Mouse (Mus musculus) midbrain, embryonic 14.5 days (tissue): Measurements from ENCODE around the gene Prpsap2. TPM values are rescaled to one million over a fixed set of nuclear protein-coding genes. Genes with fewer than 3 reads are reported as not detected.
A peak's percentile ranks its signal among the peaks of the same experiment; 100 is the strongest.

ENCODE experiments used
- ATAC-seq: fragments of 200-750 bp; cut with Nextera tagmentation; 2 replicates; pipeline ENCODE4 v1.8.0; 2017; ENCODE audit warnings: moderate number of reproducible peaks, moderate library complexity; ENCODE audit not compliant: low FRiP score, low TSS enrichment
- DNase-seq: peaks from one replicate; pipeline ENCODE4 v3.0.0-alpha.2; 2015
- H3K27ac ChIP-seq: fragments of 300-500 bp; sonication (generic); replicated peaks from 2 replicates; pipeline ENCODE4 v1.5.1; 2014; ENCODE audit warnings: mild to moderate bottlenecking, low read depth, low read length, moderate library complexity
- H3K27me3 ChIP-seq: fragments of 300-500 bp; sonication (generic); 2 replicates; pipeline ENCODE4 v1.6.1; 2014; ENCODE audit warnings: low read length, control low read depth, mixed read lengths; ENCODE audit not compliant: control insufficient read depth, insufficient read depth
- H3K36me3 ChIP-seq: fragments of 300-500 bp; sonication (generic); 2 replicates; pipeline ENCODE4 v1.6.1; 2014; ENCODE audit warnings: low read length, control low read depth; ENCODE audit not compliant: control insufficient read depth, insufficient read depth
- H3K4me1 ChIP-seq: fragments of 300-500 bp; sonication (generic); 2 replicates; pipeline ENCODE4 v1.6.1; 2014; ENCODE audit warnings: mild to moderate bottlenecking, antibody characterized with exemption, low read length, control low read depth; ENCODE audit not compliant: control insufficient read depth, insufficient read depth
- H3K4me2 ChIP-seq: fragments of 300-500 bp; sonication (generic); 2 replicates; pipeline ENCODE4 v1.6.1; 2014; ENCODE audit warnings: mild to moderate bottlenecking, low read length, moderate library complexity
- H3K4me3 ChIP-seq: fragments of 300-500 bp; sonication (generic); replicated peaks from 2 replicates; pipeline ENCODE4 v1.5.1; 2014; ENCODE audit warnings: low read depth, low read length
- H3K9ac ChIP-seq: fragments of 300-500 bp; sonication (generic); replicated peaks from 2 replicates; pipeline ENCODE4 v1.6.1; 2014; ENCODE audit warnings: mild to moderate bottlenecking, low read length, moderate library complexity
- H3K9me3 ChIP-seq: fragments of 300-500 bp; sonication (generic); 2 replicates; pipeline ENCODE4 v1.6.1; 2016; ENCODE audit warnings: low read length, control low read depth, mixed read lengths; ENCODE audit not compliant: control insufficient read depth
- WGBS: fragments of 180-500 bp; shearing (Covaris S2); extraction: QIAGEN DNeasy Blood & Tissue Kit; methylation state at CpG from one replicate; pipeline ENCODE4 v1.1.7; 2014; 5-methylcytosine and 5-hydroxymethylcytosine counted together
- polyA plus RNA-seq: library from polyadenylated mRNA; unstranded; fragments of >200 nt; fragmentation: Nextera tagmentation; extraction: Ambion mirVana; gene quantifications from 2 replicates; pipeline ENCODE4 v1.2.1, GENCODE M21; 2014

The Prpsap2 gene
- polyA plus RNA-seq, 1 experiment from 2014 or later = 50.3 TPM

- WGBS = 58% methylated on average over 15 of the region's 15 CpGs
- no peak for ATAC-seq
- H3K27me3 ChIP-seq = no peaks in the 10 kb centered on the region
- no peak overlapping the region for H3K4me3 ChIP-seq
- H3K9me3 ChIP-seq = no peaks in the 10 kb centered on the region
- H3K36me3 ChIP-seq = no peaks in the 10 kb centered on the region
- H3K9ac ChIP-seq = no peak overlapping the region
- H3K4me1 ChIP-seq = no peaks in the 10 kb centered on the region
- H3K27ac ChIP-seq = no peak overlapping the region
- DNase-seq = no peak
- H3K4me2 ChIP-seq = no peak overlapping the region
These were observed 48.6 kb downstream of the Prpsap2 start for GRCm38 (mm10) chr11:61713157-61713855.

- Histone ChIP-seq H3K4me3 (no peak overlapping the region), H3K36me3 (no peaks in the 10 kb centered on the region), H3K4me2 (no peak overlapping the region), H3K9ac (no peak overlapping the region), H3K27me3 (no peaks in the 10 kb centered on the region), H3K9me3 (no peaks in the 10 kb centered on the region), H3K4me1 (no peaks in the 10 kb centered on the region), H3K27ac (no peak overlapping the region)
- WGBS = 66% methylated on average over 3 of the region's 3 CpGs
- DNase-seq = no peak
- ATAC-seq = no peak
These were observed 53.0 kb downstream of the Prpsap2 start for GRCm38 (mm10) chr11:61708928-61709327.

- ATAC-seq (no peak), DNase-seq (no peak)
- H3K36me3 ChIP-seq = no peaks in the 10 kb centered on the region
- no peaks in the 10 kb centered on the region for H3K27me3 ChIP-seq
- no peak overlapping the region for H3K4me3 ChIP-seq
- H3K9ac ChIP-seq = no peak overlapping the region
- H3K27ac ChIP-seq = no peak overlapping the region
- H3K4me1 ChIP-seq = no peaks in the 10 kb centered on the region
- no peaks in the 10 kb centered on the region for H3K9me3 ChIP-seq
- 60% methylated on average over 4 of the region's 4 CpGs for WGBS
- H3K4me2 ChIP-seq = no peak overlapping the region
These were observed 55.7 kb downstream of the Prpsap2 start for GRCm38 (mm10) chr11:61706232-61706631.

GRCm38 (mm10) chr11:61705581-61705980, 56.3 kb downstream of the Prpsap2 start:
- no peak for ATAC-seq
- Histone ChIP-seq H3K9me3 (no peaks in the 10 kb centered on the region), H3K27ac (no peak overlapping the region), H3K27me3 (no peaks in the 10 kb centered on the region), H3K4me1 (no peaks in the 10 kb centered on the region), H3K9ac (no peak overlapping the region), H3K4me2 (no peak overlapping the region), H3K4me3 (no peak overlapping the region), H3K36me3 (no peaks in the 10 kb centered on the region)
- 82% methylated on average over 2 of the region's 2 CpGs for WGBS
- DNase-seq = no peak

- no peak for ATAC-seq
- DNase-seq = no peak
- Histone ChIP-seq H3K4me1 (no peaks in the 10 kb centered on the region), H3K27me3 (no peaks in the 10 kb centered on the region), H3K4me2 (no peak overlapping the region), H3K27ac (no peak overlapping the region), H3K36me3 (no peaks in the 10 kb centered on the region), H3K9me3 (no peaks in the 10 kb centered on the region), H3K4me3 (no peak overlapping the region), H3K9ac (no peak overlapping the region)
- WGBS = 98% methylated on average over 5 of the region's 5 CpGs
These were observed 59.4 kb downstream of the Prpsap2 start for GRCm38 (mm10) chr11:61702494-61702893.

- ATAC-seq (no peak), DNase-seq (no peak)
- Histone ChIP-seq H3K27me3 (no peaks in the 10 kb centered on the region), H3K9ac (no peak overlapping the region), H3K27ac (no peak overlapping the region), H3K4me2 (no peak overlapping the region), H3K4me3 (no peak overlapping the region), H3K36me3 (no peaks in the 10 kb centered on the region), H3K9me3 (no peaks in the 10 kb centered on the region), H3K4me1 (no peaks in the 10 kb centered on the region)
- 32% methylated on average over 5 of the region's 5 CpGs for WGBS
These were observed 60.2 kb downstream of the Prpsap2 start for GRCm38 (mm10) chr11:61701696-61702095.

GRCm38 (mm10) chr11:61699933-61700332, 62.0 kb downstream of the Prpsap2 start:
- H3K4me3 ChIP-seq = no peak overlapping the region
- DNase-seq = peak; percentile 18
- ATAC-seq = no peak

GRCm38 (mm10) chr11:61699460-61699859, 62.4 kb downstream of the Prpsap2 start:
- Histone ChIP-seq H3K36me3 (no peaks in the 10 kb centered on the region), H3K27ac (no peak overlapping the region), H3K9ac (no peak overlapping the region), H3K4me2 (no peak overlapping the region), H3K27me3 (no peaks in the 10 kb centered on the region), H3K4me3 (no peak overlapping the region), H3K9me3 (no peaks in the 10 kb centered on the region), H3K4me1 (no peaks in the 10 kb centered on the region)
- 92% methylated on average over 5 of the region's 5 CpGs for WGBS
- no peak for ATAC-seq
- no peak for DNase-seq

More at GRCm38 (mm10) chr11:61699933-61700332, 62.0 kb downstream of the Prpsap2 start:
- Histone ChIP-seq H3K27me3 (no peaks in the 10 kb centered on the region), H3K4me1 (no peaks in the 10 kb centered on the region), H3K27ac (no peak overlapping the region), H3K4me2 (no peak overlapping the region), H3K9me3 (no peaks in the 10 kb centered on the region), H3K9ac (no peak overlapping the region), H3K36me3 (no peaks in the 10 kb centered on the region)
- WGBS = 52% methylated on average over 4 of the region's 4 CpGs

GRCm38 (mm10) chr11:61698852-61699251, 63.0 kb downstream of the Prpsap2 start:
- H3K27me3 ChIP-seq = no peaks in the 10 kb centered on the region
- H3K9me3 ChIP-seq = no peaks in the 10 kb centered on the region
- no peak for DNase-seq
- H3K4me3 ChIP-seq = no peak overlapping the region
- H3K27ac ChIP-seq = no peak overlapping the region
- no peaks in the 10 kb centered on the region for H3K4me1 ChIP-seq
- ATAC-seq = no peak
- H3K4me2 ChIP-seq = no peak overlapping the region
- H3K9ac ChIP-seq = no peak overlapping the region
- no peaks in the 10 kb centered on the region for H3K36me3 ChIP-seq
